36 mouse cellular contexts compared by ENCODE assay signal in the genomic region with DNA sequence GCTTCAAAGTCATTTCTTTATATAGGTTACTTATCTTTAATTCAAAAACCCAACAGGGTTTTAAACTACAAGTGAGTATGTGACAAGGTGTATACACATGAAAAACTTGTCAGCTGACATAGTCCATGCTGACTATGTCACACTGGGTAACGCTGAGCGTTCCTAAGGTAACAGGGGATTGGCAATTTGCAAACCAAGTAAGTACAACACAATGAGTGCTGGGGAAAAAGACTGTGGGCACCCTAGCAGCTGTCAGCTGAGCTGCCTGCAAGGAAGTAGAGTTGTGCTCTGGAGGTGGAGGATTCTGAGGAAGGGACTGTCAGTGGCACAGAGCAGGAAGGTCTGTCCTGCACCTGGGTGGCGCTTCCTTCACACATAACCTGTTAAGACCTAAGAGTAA. TPM values are rescaled to one million over a fixed set of nuclear protein-coding genes. Genes with fewer than 3 reads are reported as not detected.
A peak's percentile ranks its signal among the peaks of the same experiment; 100 is the strongest.
DNase-seq lines count a peak whose midpoint lies in the region; ATAC-seq lines count a peak whose summit lies in the region.
"Had no signal": no experiment of that assay in that cellular context is flagged by ENCODE, and none has a peak within 500 bp of the region (broad histone marks: within the 10 kb centered on the region; RNA-seq: fewer than 3 reads in every experiment).

No protein-coding gene starts in this region.

- ATAC-seq in forebrain, embryonic 14.5 days: peak; percentile 44; the same call in 1 of the 2 replicates
- no peak for ATAC-seq in forebrain, embryonic 12.5 days (ENCODE audit: low FRiP score)
- no peak; the same call in 1 of the 2 replicates for ATAC-seq in kidney, embryonic 16.5 days (ENCODE audit: low FRiP score, low TSS enrichment)
- ATAC-seq: activated CD4-positive, CD25-positive, alpha-beta regulatory T cell, adult 4 months; hindbrain, postnatal 0 days; intestine, embryonic 15.5 days had no signal

- no peaks in the 10 kb centered on the region for H3K4me1 ChIP-seq in forebrain, embryonic 14.5 days (ENCODE audit: control insufficient read depth, insufficient read depth, low read length)
- no peaks in the 10 kb centered on the region for H3K4me1 ChIP-seq in forebrain, embryonic 12.5 days
- peaks cover 25% of the 10 kb centered on the region for H3K4me1 ChIP-seq in kidney, embryonic 16.5 days (ENCODE audit: insufficient read depth, low read length)
- H3K4me1 ChIP-seq: hindbrain, embryonic 12.5 days; intestine, embryonic 15.5 days; limb, embryonic 10.5 days; limb, embryonic 15.5 days; liver, embryonic 13.5 days; neural tube, embryonic 12.5 days had no signal

- H3K36me3 ChIP-seq in forebrain, embryonic 14.5 days (ENCODE audit: control insufficient read depth, insufficient read depth, low read length): no peaks in the 10 kb centered on the region
- H3K36me3 ChIP-seq in forebrain, embryonic 12.5 days (replicated peaks): no peaks in the 10 kb centered on the region
- no peaks in the 10 kb centered on the region for H3K36me3 ChIP-seq in kidney, embryonic 16.5 days (ENCODE audit: insufficient read depth, low read length)
- H3K36me3 ChIP-seq: hindbrain, embryonic 12.5 days; intestine, embryonic 15.5 days; limb, embryonic 10.5 days; limb, embryonic 15.5 days; liver, embryonic 13.5 days; neural tube, embryonic 12.5 days had no signal

- H3K4me2 ChIP-seq in forebrain, embryonic 14.5 days (ENCODE audit: low read length): no peak overlapping the region
- no peak overlapping the region for H3K4me2 ChIP-seq in forebrain, embryonic 12.5 days
- H3K4me2 ChIP-seq in kidney, embryonic 16.5 days (replicated peaks; ENCODE audit: low read depth, low read length): no peak overlapping the region
- H3K4me2 ChIP-seq: heart, embryonic 11.5 days; hindbrain, embryonic 12.5 days; intestine, embryonic 15.5 days; limb, embryonic 15.5 days; liver, embryonic 13.5 days; neural tube, embryonic 12.5 days had no signal

- H3K27ac ChIP-seq in forebrain, embryonic 14.5 days (ENCODE audit: low read depth, low read length): no peak overlapping the region
- H3K27ac ChIP-seq in forebrain, embryonic 12.5 days: no peak overlapping the region
- H3K27ac ChIP-seq in kidney, embryonic 16.5 days (ENCODE audit: low read length): peak overlapping the region; percentile 50
- H3K27ac ChIP-seq: gastrocnemius, adult 2 months; hindbrain, embryonic 12.5 days; hindbrain, postnatal 0 days; intestine, embryonic 15.5 days; limb, embryonic 10.5 days; limb, embryonic 15.5 days; liver, embryonic 13.5 days; macrophage; neural tube, embryonic 12.5 days had no signal

- no peaks in the 10 kb centered on the region for H3K9me3 ChIP-seq in forebrain, embryonic 14.5 days (replicated peaks; ENCODE audit: control insufficient read depth, low read length)
- H3K9me3 ChIP-seq in forebrain, embryonic 12.5 days: no peaks in the 10 kb centered on the region
- no peaks in the 10 kb centered on the region for H3K9me3 ChIP-seq in kidney, embryonic 16.5 days (ENCODE audit: low read length)
- H3K9me3 ChIP-seq: hindbrain, embryonic 12.5 days; intestine, embryonic 15.5 days; limb, embryonic 10.5 days; limb, embryonic 15.5 days; liver, embryonic 13.5 days; neural tube, embryonic 12.5 days had no signal

- no peak overlapping the region for H3K9ac ChIP-seq in forebrain, embryonic 14.5 days (ENCODE audit: low read length)
- H3K9ac ChIP-seq in forebrain, embryonic 12.5 days: no peak overlapping the region
- H3K9ac ChIP-seq in kidney, embryonic 16.5 days (replicated peaks; ENCODE audit: low read length): no peak overlapping the region
- H3K9ac ChIP-seq: hindbrain, embryonic 12.5 days; intestine, embryonic 15.5 days; limb, embryonic 15.5 days; liver, embryonic 13.5 days; neural tube, embryonic 12.5 days had no signal

- no peak overlapping the region for H3K4me3 ChIP-seq in forebrain, embryonic 14.5 days (ENCODE audit: low read depth, low read length)
- H3K4me3 ChIP-seq in forebrain, embryonic 12.5 days (replicated peaks): no peak overlapping the region
- H3K4me3 ChIP-seq in kidney, embryonic 16.5 days (ENCODE audit: low read length): no peak overlapping the region
- H3K4me3 ChIP-seq: gastrocnemius, adult 2 months; hindbrain, embryonic 12.5 days; intestine, embryonic 15.5 days; limb, embryonic 10.5 days; limb, embryonic 15.5 days; liver, embryonic 13.5 days; myocyte; neural tube, embryonic 12.5 days had no signal

- DNase-seq in forebrain, embryonic 14.5 days (ENCODE audit: low spot score): no peak
- no peak for DNase-seq in kidney, adult 9 months
- DNase-seq in layer of hippocampus, postnatal 14 days (ENCODE audit: low spot score in 2 of 2): peak; percentile 16 to 36
- no peak for DNase-seq in layer of hippocampus, postnatal 10 days (ENCODE audit: low spot score in 2 of 2)
- DNase-seq in right cerebral cortex, adult 18-20 months: peak; percentile 7
- DNase-seq in right cerebral cortex, postnatal 25 days: no peak
- DNase-seq: adrenal gland, adult 2 months; adrenal gland, postnatal 36 days; cerebellum, adult 8-10 months; cerebellum, postnatal 25 days; gastrocnemius, adult 2 months; gastrocnemius, postnatal 36 days; heart, adult 18-20 months; heart, postnatal 36 days; kidney, adult 8-10 months; kidney, postnatal 4 days; liver, embryonic 13.5 days; lung, adult 18-20 months; lung, postnatal 10 days; thymus, adult 2 months; thymus, postnatal 36 days had no signal

- 68% methylated on average over 3 of the region's 3 CpGs for WGBS in forebrain, embryonic 14.5 days
- WGBS in forebrain, embryonic 12.5 days: 75% methylated on average over 3 of the region's 3 CpGs
- WGBS in kidney, embryonic 16.5 days: 72% methylated on average over 3 of the region's 3 CpGs

- H3K27me3 ChIP-seq in forebrain, embryonic 14.5 days (replicated peaks; ENCODE audit: control insufficient read depth, insufficient read depth, low read length): no peaks in the 10 kb centered on the region
- no peaks in the 10 kb centered on the region for H3K27me3 ChIP-seq in forebrain, embryonic 12.5 days
- no peaks in the 10 kb centered on the region for H3K27me3 ChIP-seq in kidney, embryonic 16.5 days (ENCODE audit: insufficient read depth, low read length)
- H3K27me3 ChIP-seq: CH12.LX; hindbrain, embryonic 12.5 days; intestine, embryonic 15.5 days; limb, embryonic 15.5 days; liver, embryonic 13.5 days; neural tube, embryonic 12.5 days had no signal

RNA-seq across cellular contexts. Expression of gene Dcdc2a, which starts 43.7 kb away (rescaled TPM):
- polyA plus RNA-seq in forebrain, embryonic 14.5 days (2014; fragmentation: Nextera tagmentation; extraction: Ambion mirVana): 1.4 and 2.3 TPM in 2 replicates
- 0.86 and 1.9 TPM in 2 replicates for polyA plus RNA-seq in forebrain, embryonic 12.5 days (2016; fragmentation: Nextera tagmentation; extraction: Ambion mirVana)
- 57.6 and 64.0 TPM in 2 replicates for polyA plus RNA-seq in kidney, embryonic 16.5 days (2015; fragmentation: Nextera tagmentation; extraction: Ambion mirVana)
- 10 to 100 TPM in 1 of 2 experiments, 1 to 10 TPM in 1; 9.5 to 10.4 TPM for total RNA-seq in layer of hippocampus, postnatal 14 days (2021)
- total RNA-seq in layer of hippocampus, postnatal 10 days (2021): 10 to 100 TPM in 1 of 2 experiments, 1 to 10 TPM in 1; 9.1 to 11.8 TPM
- total RNA-seq: CH12.LX; heart, postnatal 36 days; megakaryocyte-erythroid progenitor cell, adult 5-6 weeks had no signal
- polyA plus RNA-seq: activated CD4-positive, CD25-positive, alpha-beta regulatory T cell, adult 4 months; adrenal gland, adult 2 months; C2C12; macrophage had no signal

Comparison
In these comparisons a context has a peak if more than half of its experiments do, and no peak if none do; other contexts are left out.
1. DNase-seq: peak in layer of hippocampus, postnatal 14 days (2 of 2) and right cerebral cortex, adult 18-20 months (single experiment); none in forebrain, embryonic 14.5 days (single experiment), kidney, adult 9 months (single experiment), layer of hippocampus, postnatal 10 days (0 of 2) and right cerebral cortex, postnatal 25 days (single experiment).
2. RNA of gene Dcdc2a, which starts 43.7 kb away (polyA plus RNA-seq): 57.6 to 64.0 TPM in kidney, embryonic 16.5 days; 0.86 to 1.9 TPM in forebrain, embryonic 12.5 days and 1.4 to 2.3 TPM in forebrain, embryonic 14.5 days; every median in the first group is over 10 times any median in the second.